Mouse (Mus musculus) hindbrain, embryonic 14.5 days (tissue): ENCODE results near the gene Prkag2. TPM values are rescaled to one million over a fixed set of nuclear protein-coding genes. Genes with fewer than 3 reads are reported as not detected.
A peak's percentile ranks its signal among the peaks of the same experiment; 100 is the strongest.
"Not testable (repeated sequence)": the region's sequence is repeated elsewhere in the genome, so short reads cannot be mapped to it uniquely, and the experiment has no call there.

ENCODE experiments used
- ATAC-seq: fragments of 200-750 bp; cut with Nextera tagmentation; 2 replicates; pipeline ENCODE4 v1.8.0; 2017; ENCODE audit warnings: moderate number of reproducible peaks, mild to moderate bottlenecking, moderate TSS enrichment, moderate library complexity; ENCODE audit not compliant: low FRiP score
- DNase-seq: peaks from one replicate; pipeline ENCODE4 v3.0.0-alpha.2; 2015; ENCODE audit warnings: low spot score
- H3K27ac ChIP-seq: fragments of 300-500 bp; sonication (generic); 2 replicates; pipeline ENCODE4 v1.5.1; 2014; ENCODE audit warnings: mild to moderate bottlenecking, moderate library complexity
- H3K27me3 ChIP-seq: fragments of 300-500 bp; sonication (generic); 2 replicates; pipeline ENCODE4 v1.6.1; 2014; ENCODE audit warnings: mild to moderate bottlenecking, low read length, mixed read lengths; ENCODE audit not compliant: control insufficient read depth, insufficient read depth
- H3K36me3 ChIP-seq: fragments of 300-500 bp; sonication (generic); replicated peaks from 2 replicates; pipeline ENCODE4 v1.6.1; 2014; ENCODE audit not compliant: control insufficient read depth, insufficient read depth
- H3K4me1 ChIP-seq: fragments of 300-500 bp; sonication (generic); replicated peaks from 2 replicates; pipeline ENCODE4 v1.6.1; 2014; ENCODE audit warnings: antibody characterized with exemption, low read length, mixed read lengths; ENCODE audit not compliant: control insufficient read depth, insufficient read depth
- H3K4me2 ChIP-seq: fragments of 300-500 bp; sonication (generic); replicated peaks from 2 replicates; pipeline ENCODE4 v1.6.1; 2014; ENCODE audit warnings: mild to moderate bottlenecking, moderate library complexity
- H3K4me3 ChIP-seq: fragments of 300-500 bp; sonication (generic); replicated peaks from 2 replicates; pipeline ENCODE4 v1.5.1; 2014; ENCODE audit warnings: mild to moderate bottlenecking, low read length
- H3K9ac ChIP-seq: fragments of 300-500 bp; sonication (generic); 2 replicates; pipeline ENCODE4 v1.6.1; 2014
- H3K9me3 ChIP-seq: fragments of 300-500 bp; sonication (generic); 2 replicates; pipeline ENCODE4 v1.6.1; 2016; ENCODE audit warnings: low read length; ENCODE audit not compliant: control insufficient read depth
- WGBS: fragments of 180-500 bp; shearing (Covaris S2); extraction: QIAGEN DNeasy Blood & Tissue Kit; methylation state at CpG from one replicate; pipeline ENCODE4 v1.1.7; 2014; 5-methylcytosine and 5-hydroxymethylcytosine counted together
- polyA plus RNA-seq: library from polyadenylated mRNA; unstranded; fragments of >200 nt; fragmentation: Nextera tagmentation; extraction: Ambion mirVana; gene quantifications from 2 replicates; pipeline ENCODE4 v1.2.1, GENCODE M21; 2014

The Prkag2 gene
- polyA plus RNA-seq, 1 experiment from 2014 or later: 105 TPM

DNA sequence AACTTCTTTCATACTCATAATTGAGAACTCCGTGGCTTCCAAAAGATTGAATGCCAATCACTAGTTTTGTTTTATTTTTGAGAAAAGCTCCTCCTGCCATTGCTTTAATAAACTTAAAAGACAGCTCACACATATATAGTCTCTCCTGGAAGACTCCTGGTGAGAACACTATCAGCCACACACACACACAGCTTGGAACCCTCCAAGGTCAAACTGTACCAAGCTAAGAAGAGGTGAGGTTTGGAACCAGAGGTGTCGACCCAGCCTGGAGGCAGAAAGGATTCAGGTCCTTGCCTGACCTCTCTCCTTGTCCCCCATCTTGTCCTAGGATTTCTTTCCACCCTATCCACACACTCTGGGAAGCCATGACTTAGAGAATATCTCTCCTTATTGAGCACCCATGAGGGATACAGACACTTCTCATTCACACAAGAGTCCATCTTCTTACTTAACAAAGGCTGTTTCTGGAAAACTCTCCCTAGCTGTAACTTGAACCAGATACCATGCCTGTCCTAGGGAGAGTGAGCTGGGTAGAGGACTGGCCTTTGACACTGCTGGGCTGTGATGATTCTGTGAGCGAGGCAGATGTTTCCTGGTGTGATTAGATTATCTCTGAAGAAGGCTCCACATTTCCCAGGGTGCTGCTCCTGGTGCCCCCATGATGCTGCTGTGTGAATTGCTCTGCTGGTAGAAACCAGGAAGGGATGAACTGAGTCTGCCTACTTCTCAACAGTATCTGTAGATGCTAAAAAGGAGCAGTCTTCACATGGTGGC, 245.4 kb downstream of the Prkag2 start:
- no peak overlapping the region for H3K9ac ChIP-seq
- no peaks in the 10 kb centered on the region for H3K4me1 ChIP-seq
- no peak overlapping the region for H3K27ac ChIP-seq
- 77% methylated on average over 3 of the region's 3 CpGs for WGBS
- no peak for ATAC-seq
- H3K4me2 ChIP-seq: no peak overlapping the region
- no peaks in the 10 kb centered on the region for H3K36me3 ChIP-seq
- H3K27me3 ChIP-seq: no peaks in the 10 kb centered on the region
- no peak overlapping the region for H3K4me3 ChIP-seq
- no peak for DNase-seq
- no peaks in the 10 kb centered on the region for H3K9me3 ChIP-seq

DNA sequence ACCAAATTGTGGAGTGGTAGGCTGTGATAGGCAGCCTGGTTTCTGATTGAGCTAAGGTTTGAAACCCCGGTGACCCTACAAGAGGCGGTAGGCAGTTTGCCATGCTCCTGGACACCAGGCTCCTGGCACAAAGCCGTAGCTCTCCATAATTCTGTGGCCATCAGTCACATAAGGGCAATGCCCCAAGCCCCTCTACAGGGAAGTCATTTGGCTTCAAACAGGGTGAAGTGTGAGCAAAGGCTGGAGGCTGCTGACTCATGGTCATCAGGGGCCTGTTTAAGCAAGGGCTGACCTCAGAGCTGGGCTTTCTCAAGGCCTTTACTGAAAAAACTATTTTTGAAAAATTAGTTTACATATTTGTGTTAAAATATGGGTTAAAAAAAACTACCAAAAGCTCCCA, 246.2 kb downstream of the Prkag2 start:
- 97% methylated on average over 3 of the region's 3 CpGs for WGBS
- no peak overlapping the region for H3K9ac ChIP-seq
- no peak for ATAC-seq
- H3K36me3 ChIP-seq: no peaks in the 10 kb centered on the region
- no peak overlapping the region for H3K27ac ChIP-seq
- H3K4me2 ChIP-seq: no peak overlapping the region
- DNase-seq: no peak
- H3K4me1 ChIP-seq: no peaks in the 10 kb centered on the region
- H3K4me3 ChIP-seq: no peak overlapping the region
- no peaks in the 10 kb centered on the region for H3K9me3 ChIP-seq
- no peaks in the 10 kb centered on the region for H3K27me3 ChIP-seq

DNA sequence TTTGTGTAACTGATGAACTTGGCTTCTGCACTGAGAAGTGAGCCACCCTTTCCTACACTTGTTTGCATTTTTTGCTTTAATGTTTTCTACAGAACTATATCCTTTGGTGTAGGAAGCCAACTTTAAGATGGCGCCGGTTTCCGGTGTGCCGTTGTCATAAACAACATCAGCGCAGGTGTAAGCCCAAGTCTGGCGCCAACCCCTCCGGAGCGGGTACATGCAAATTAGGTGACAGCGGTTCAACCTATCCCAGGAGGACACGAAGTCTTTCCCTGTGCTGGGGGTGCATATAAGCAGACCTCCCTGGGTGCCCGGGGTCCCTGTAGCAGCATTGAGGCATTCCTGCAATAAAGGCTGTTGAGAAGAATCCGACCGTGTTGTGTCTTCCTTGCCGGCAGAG, 252.2 kb downstream of the Prkag2 start:
- H3K4me1 ChIP-seq: not testable (repeated sequence)
- WGBS: 90% methylated on average over 14 of the region's 14 CpGs

DNA sequence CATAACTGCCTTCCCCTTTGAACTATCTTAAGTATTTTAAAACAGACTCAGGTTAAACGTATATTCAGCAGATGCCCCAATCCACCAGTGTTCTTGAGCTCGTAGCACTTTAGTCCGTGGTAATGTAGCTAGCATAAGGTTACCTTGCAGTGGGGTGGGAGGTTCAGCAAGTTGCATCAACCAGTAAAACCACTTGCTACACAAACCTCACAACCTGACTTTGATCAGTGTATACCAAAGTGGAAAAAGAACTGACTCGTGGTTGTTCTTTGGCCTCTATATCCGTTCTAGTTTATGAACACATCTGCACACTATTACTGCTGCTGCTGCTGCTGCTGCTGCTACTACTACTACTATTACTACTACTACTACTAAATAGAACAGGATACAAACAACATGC, 256.6 kb downstream of the Prkag2 start:
- peak overlapping the region; percentile 92; the same call in 1 of the 2 replicates for H3K27ac ChIP-seq

More for the DNA sequence above, 252.2 kb downstream of the Prkag2 start:
- not testable (repeated sequence) for H3K9ac ChIP-seq, ATAC-seq, H3K36me3 ChIP-seq, H3K27me3 ChIP-seq, H3K4me2 ChIP-seq, H3K4me3 ChIP-seq, H3K9me3 ChIP-seq, H3K27ac ChIP-seq, DNase-seq

GRCm38 (mm10) chr5:24843103-24843475, 257.4 kb downstream of the Prkag2 start:
- H3K9ac ChIP-seq: peak overlapping the region; percentile 62
- under 1% methylated on average over 21 of the region's 21 CpGs for WGBS
- ATAC-seq (peak; percentile 24; the same call in 1 of the 2 replicates), DNase-seq (no peak)
- H3K27ac ChIP-seq: peak overlapping the region; percentile 92
- no peaks in the 10 kb centered on the region for H3K9me3 ChIP-seq
- peak overlapping the region; percentile 93 for H3K4me3 ChIP-seq
- H3K4me2 ChIP-seq: peak overlapping the region; percentile 82
- no peaks in the 10 kb centered on the region for H3K27me3 ChIP-seq
- H3K36me3 ChIP-seq: no peaks in the 10 kb centered on the region
- H3K4me1 ChIP-seq: peaks cover 26% of the 10 kb centered on the region

More for the DNA sequence above, 256.6 kb downstream of the Prkag2 start:
- H3K27me3 ChIP-seq: no peaks in the 10 kb centered on the region
- WGBS: 94% methylated on average over 5 of the region's 5 CpGs
- ATAC-seq (no peak), DNase-seq (no peak)
- peak overlapping the region; percentile 82; the same call in 1 of the 2 replicates for H3K4me2 ChIP-seq
- H3K36me3 ChIP-seq: no peaks in the 10 kb centered on the region
- H3K4me1 ChIP-seq: peaks cover 26% of the 10 kb centered on the region
- H3K4me3 ChIP-seq: no peak overlapping the region
- H3K9me3 ChIP-seq: no peaks in the 10 kb centered on the region
- H3K9ac ChIP-seq: peak overlapping the region; percentile 62; the same call in 1 of the 2 replicates

- Histone ChIP-seq H3K4me2 (peak within 1 kb of the TSS; percentile 93), H3K9ac (peak within 1 kb of the TSS; percentile 95), H3K27ac (peak within 1 kb of the TSS; percentile 98), H3K27me3 (no peaks in the 10 kb centered on the region), H3K36me3 (no peaks in the 10 kb centered on the region), H3K9me3 (no peaks in the 10 kb centered on the region), H3K4me3 (peak within 1 kb of the TSS; percentile 93), H3K4me1 (peaks cover 26% of the 10 kb centered on the region)
- under 1% methylated on average over 89 of the region's 92 CpGs for WGBS
- ATAC-seq (peak; percentile 99), DNase-seq (peak; percentile 99)
Observed at GRCm38 (mm10) chr5:24842274-24843102, 258.0 kb downstream of the Prkag2 start, which contains the start of gene Rheb. TSS of gene Rheb (minus strand) at chr5:24842624.

GRCm38 (mm10) chr5:24841662-24842273, 258.7 kb downstream of the Prkag2 start:
- Histone ChIP-seq H3K4me2 (peak overlapping the region; percentile 93), H3K9me3 (no peaks in the 10 kb centered on the region), H3K27me3 (no peaks in the 10 kb centered on the region), H3K9ac (peak overlapping the region; percentile 95), H3K4me1 (peaks cover 26% of the 10 kb centered on the region), H3K4me3 (peak overlapping the region; percentile 93), H3K27ac (peak overlapping the region; percentile 98), H3K36me3 (no peaks in the 10 kb centered on the region)
- DNase-seq: no peak
- under 1% methylated on average over 49 of the region's 50 CpGs for WGBS
- ATAC-seq: peak; percentile 4

- Histone ChIP-seq H3K9me3 (no peaks in the 10 kb centered on the region), H3K4me2 (peak overlapping the region; percentile 93), H3K36me3 (no peaks in the 10 kb centered on the region), H3K27me3 (no peaks in the 10 kb centered on the region), H3K27ac (peak overlapping the region; percentile 98; the same call in 1 of the 2 replicates), H3K4me1 (peaks cover 26% of the 10 kb centered on the region), H3K4me3 (peak overlapping the region; percentile 93), H3K9ac (peak overlapping the region; percentile 95)
- 20% methylated on average over 11 of the region's 11 CpGs for WGBS
- ATAC-seq: no peak
- no peak for DNase-seq
Observed at GRCm38 (mm10) chr5:24840975-24841431, 259.4 kb downstream of the Prkag2 start.

DNA sequence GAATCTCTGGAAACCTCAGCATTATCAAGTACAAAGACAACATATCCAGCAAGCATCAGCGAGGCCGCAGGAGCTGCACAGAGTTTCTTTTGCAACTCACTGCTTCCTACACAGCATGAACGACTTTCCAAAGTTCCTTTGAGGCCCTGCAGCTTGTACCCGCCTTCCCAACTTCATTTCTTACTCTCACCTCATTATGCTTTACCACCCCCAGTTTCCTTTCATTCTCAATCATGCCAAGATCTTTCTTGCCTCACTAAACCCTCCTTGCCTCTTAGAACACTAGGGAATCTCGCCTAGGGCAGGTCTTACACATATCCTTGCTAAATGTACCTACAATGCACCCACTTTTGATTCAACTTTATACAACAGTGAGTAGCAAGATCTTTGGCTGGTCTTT, 266.0 kb downstream of the Prkag2 start:
- no peak overlapping the region for H3K9ac ChIP-seq
- DNase-seq: no peak
- no peak overlapping the region for H3K4me3 ChIP-seq
- no peaks in the 10 kb centered on the region for H3K27me3 ChIP-seq
- no peak for ATAC-seq
- peaks cover 2% of the 10 kb centered on the region; the same call in 1 of the 2 replicates for H3K4me1 ChIP-seq
- WGBS: 76% methylated on average over 5 of the region's 5 CpGs
- H3K27ac ChIP-seq: no peak overlapping the region
- no peaks in the 10 kb centered on the region for H3K36me3 ChIP-seq
- H3K4me2 ChIP-seq: no peak overlapping the region
- H3K9me3 ChIP-seq: no peaks in the 10 kb centered on the region
